Mouse (Mus musculus) ES-Bruce4 (cell line): ENCODE results near the gene Nutf2-ps1. TPM values are rescaled to one million over a fixed set of nuclear protein-coding genes. Genes with fewer than 3 reads are reported as not detected.
A peak's percentile ranks its signal among the peaks of the same experiment; 100 is the strongest.

Source experiments
- H3K27ac ChIP-seq: 2 replicates; pipeline ENCODE4 v1.5.1; 2012; ENCODE audit warnings: low read length, inconsistent platforms; ENCODE audit not compliant: insufficient read depth
- H3K27me3 ChIP-seq: 2 replicates; pipeline ENCODE4 v1.6.1; 2012; ENCODE audit warnings: mild to moderate bottlenecking, low read length, inconsistent platforms; ENCODE audit not compliant: control insufficient read depth, poor library complexity, insufficient read depth, severe bottlenecking
- H3K36me3 ChIP-seq: 2 replicates; pipeline ENCODE4 v1.6.1; 2012; ENCODE audit warnings: inconsistent platforms, mild to moderate bottlenecking, low read length, moderate library complexity; ENCODE audit not compliant: control insufficient read depth, poor library complexity, insufficient read depth, severe bottlenecking
- H3K4me1 ChIP-seq: one replicate; pipeline ENCODE4 v1.8.1; 2011; ENCODE audit warnings: low read length; ENCODE audit not compliant: control insufficient read depth, insufficient read depth
- H3K4me3 ChIP-seq: 2 replicates; pipeline ENCODE4 v1.5.1; 2011; ENCODE audit warnings: low read depth, mild to moderate bottlenecking, low read length
- H3K9ac ChIP-seq: 2 replicates; pipeline ENCODE4 v1.6.1; 2012; ENCODE audit warnings: low read depth, mild to moderate bottlenecking, inconsistent platforms; ENCODE audit not compliant: poor library complexity, severe bottlenecking
- H3K9me3 ChIP-seq: replicated peaks from 2 replicates; pipeline ENCODE4 v1.6.1; 2012; ENCODE audit warnings: mild to moderate bottlenecking, low read length, inconsistent platforms; ENCODE audit not compliant: control insufficient read depth, poor library complexity, insufficient read depth, severe bottlenecking
- CTCF ChIP-seq: IDR thresholded peaks from one replicate; pipeline ENCODE4 v1.8.1; 2011; ENCODE audit warnings: low read depth, low read length
- EP300 ChIP-seq: IDR thresholded peaks from 2 replicates; pipeline ENCODE4 v1.6.1; 2011; ENCODE audit warnings: low read depth, low read length; ENCODE audit not compliant: insufficient read depth
- POLR2A ChIP-seq: IDR thresholded peaks from one replicate; pipeline ENCODE4 v1.8.1; 2011; ENCODE audit warnings: low read length; ENCODE audit not compliant: insufficient read depth
- polyA plus RNA-seq: library from polyadenylated mRNA; stranded (reverse); fragments of >200 nt; gene quantifications from 2 replicates; pipeline ENCODE4 v1.2.4, GENCODE M21; 2011; ENCODE audit warnings: low read depth; ENCODE audit not compliant: missing spikeins, insufficient read depth, insufficient read length

The Nutf2-ps1 gene
- polyA plus RNA-seq, 1 experiment, result 422 TPM

DNA sequence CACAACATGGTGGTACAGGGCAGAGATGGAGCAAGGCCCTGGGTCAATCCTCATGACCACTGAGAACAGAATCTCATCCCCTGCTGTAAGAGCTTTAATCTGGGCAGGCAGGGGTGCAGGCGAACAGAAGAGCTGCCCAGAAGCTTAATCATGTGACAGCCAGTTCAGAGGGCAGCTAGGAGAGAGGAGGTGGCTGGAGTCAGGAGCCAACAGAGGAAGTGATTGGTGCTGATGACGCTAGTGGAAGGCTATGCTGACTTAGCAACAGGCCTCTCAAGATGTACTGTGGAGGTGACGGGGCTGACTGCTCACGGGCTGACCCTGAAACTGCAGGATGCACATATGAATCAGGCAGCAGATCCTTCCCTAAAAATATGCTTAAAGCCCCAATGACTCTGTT is 24.7 kb downstream of the Nutf2-ps1 start:
- Histone ChIP-seq H3K36me3 (no peaks in the 10 kb centered on the region), H3K27ac (no peak overlapping the region), H3K4me1 (no peaks in the 10 kb centered on the region), H3K27me3 (no peaks in the 10 kb centered on the region), H3K4me3 (no peak overlapping the region), H3K9me3 (no peaks in the 10 kb centered on the region), H3K9ac (no peak overlapping the region)
- TF ChIP-seq EP300 (no peak), CTCF (no peak), POLR2A (no peak)

DNA sequence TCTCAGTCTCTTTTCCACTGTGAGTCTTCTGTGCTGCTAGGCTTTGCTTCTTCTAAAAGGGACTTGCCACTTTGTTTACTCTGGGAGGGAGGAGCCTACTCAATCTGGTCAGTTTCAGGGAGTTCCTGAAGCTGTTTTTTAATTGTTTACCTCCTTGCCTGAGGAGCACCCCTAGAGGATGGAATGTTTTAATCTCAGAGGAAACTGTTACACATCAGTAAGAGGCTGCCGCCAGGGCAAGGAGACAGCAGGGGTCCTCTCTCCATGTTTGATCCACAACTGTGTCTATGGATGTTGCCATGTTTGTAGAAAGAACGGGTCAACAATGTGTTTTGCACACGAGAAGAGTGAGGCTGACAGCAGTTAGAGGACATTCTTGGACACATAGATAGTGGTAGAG is 28.4 kb downstream of the Nutf2-ps1 start:
- H3K36me3 ChIP-seq, result no peaks in the 10 kb centered on the region
- no peak for TF ChIP-seq POLR2A
- TF ChIP-seq CTCF, result no peak
- TF ChIP-seq EP300, result no peak
- no peak overlapping the region for H3K27ac ChIP-seq
- H3K4me3 ChIP-seq, result no peak overlapping the region
- peaks cover 3% of the 10 kb centered on the region for H3K4me1 ChIP-seq
- H3K9ac ChIP-seq, result no peak overlapping the region
- H3K9me3 ChIP-seq, result no peaks in the 10 kb centered on the region
- no peaks in the 10 kb centered on the region for H3K27me3 ChIP-seq

DNA sequence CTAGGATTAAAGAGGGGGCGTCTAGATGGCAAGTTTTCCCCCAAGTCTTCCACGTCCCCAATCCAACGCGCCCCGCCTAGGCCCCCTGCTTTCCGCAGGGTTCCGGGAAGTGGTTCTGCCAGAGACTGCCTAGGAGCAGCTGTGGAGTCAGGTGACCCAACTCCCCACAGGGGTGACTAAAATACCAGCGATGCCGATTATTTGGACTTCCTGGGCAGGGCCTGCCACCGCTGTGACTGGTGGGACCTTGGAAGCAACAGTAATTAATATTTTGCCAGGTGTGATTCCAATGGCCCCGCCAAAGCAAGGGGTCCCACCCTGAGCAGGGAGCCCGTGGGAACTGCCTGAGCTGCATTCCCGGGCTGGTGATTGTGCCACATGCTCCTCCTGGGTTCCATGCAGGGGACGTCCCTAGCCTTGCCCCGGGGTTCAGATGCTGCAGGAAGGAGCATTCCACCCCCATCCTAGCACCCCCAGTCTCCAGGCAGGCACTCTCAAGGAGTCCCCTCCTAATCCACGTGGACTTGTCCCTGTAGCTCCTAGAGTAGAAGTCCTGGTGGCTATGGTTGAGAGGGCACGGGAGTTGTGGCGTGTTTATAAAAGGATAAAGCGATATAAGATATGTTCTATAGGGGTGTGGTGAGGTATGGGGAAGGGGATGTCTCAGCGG is 31.5 kb downstream of the Nutf2-ps1 start:
- H3K27ac ChIP-seq, result peak overlapping the region; percentile 5
- H3K36me3 ChIP-seq, result no peaks in the 10 kb centered on the region
- no peaks in the 10 kb centered on the region for H3K9me3 ChIP-seq
- H3K4me3 ChIP-seq, result peak overlapping the region; percentile 45
- peaks cover 12% of the 10 kb centered on the region for H3K4me1 ChIP-seq
- peak overlapping the region; percentile 55 for H3K9ac ChIP-seq
- TF ChIP-seq EP300, result 0 out of 2 replicates have a peak, but pooled peaks have one; percentile 48
- TF ChIP-seq POLR2A, result no peak
- no peaks in the 10 kb centered on the region for H3K27me3 ChIP-seq

DNA sequence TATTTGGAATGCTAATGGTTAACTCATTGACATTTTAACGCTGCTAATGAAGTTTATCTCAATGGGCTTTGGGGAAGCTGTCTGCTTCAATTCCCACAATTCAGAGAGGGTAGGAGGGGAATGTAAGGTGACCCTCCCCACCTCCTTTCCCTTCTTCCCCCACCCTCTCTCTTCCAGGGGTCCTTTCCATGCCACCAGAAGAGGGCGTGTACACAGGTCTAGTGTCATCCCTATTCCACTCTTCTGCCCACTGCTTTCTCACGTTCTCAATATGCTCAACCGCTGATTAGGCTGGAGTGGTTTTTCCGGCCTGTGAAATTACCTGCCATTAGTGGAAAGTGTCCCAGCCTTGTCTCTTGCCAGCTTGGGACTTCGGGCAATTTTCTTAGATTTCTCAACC is 32.0 kb downstream of the Nutf2-ps1 start:
- H3K9me3 ChIP-seq, result no peaks in the 10 kb centered on the region
- peak overlapping the region; percentile 5; the same call in 1 of the 2 replicates for H3K27ac ChIP-seq
- H3K9ac ChIP-seq, result peak overlapping the region; percentile 55; the same call in 1 of the 2 replicates
- TF ChIP-seq EP300 (no peak), CTCF (peak; percentile 16)
- H3K4me3 ChIP-seq, result peak overlapping the region; percentile 20; the same call in 1 of the 2 replicates
- no peaks in the 10 kb centered on the region for H3K27me3 ChIP-seq
- peaks cover 13% of the 10 kb centered on the region for H3K4me1 ChIP-seq
- H3K36me3 ChIP-seq, result no peaks in the 10 kb centered on the region

DNA sequence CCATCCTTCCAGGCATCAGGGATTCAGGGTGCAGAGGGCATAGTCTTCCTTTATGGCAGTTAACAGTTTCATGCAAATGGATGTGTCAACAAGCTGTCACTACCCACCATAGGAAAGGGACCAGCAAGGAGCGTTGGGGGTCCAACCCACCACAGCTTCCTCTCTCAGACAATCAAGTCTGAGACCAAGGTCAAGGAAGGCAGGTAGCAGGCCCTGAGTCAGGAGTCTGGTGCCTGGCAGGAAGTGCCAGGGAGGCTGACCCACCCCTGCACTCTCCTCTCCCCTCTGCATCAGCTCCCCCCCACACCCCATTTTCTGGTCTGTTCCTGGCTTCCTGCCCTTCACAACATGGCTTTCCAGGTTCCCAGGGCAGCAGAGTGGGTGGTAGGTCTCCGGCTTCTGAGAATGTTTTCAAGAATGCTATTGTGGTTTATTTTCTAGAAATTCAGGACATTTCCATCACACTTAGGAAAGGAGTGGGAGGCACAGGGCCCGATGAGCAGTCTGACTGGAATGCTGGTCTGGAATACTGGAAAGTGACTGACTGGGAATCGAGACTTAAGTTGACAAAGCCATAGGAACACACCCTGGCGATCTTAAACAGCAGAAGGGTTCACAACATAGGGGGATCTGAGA is 33.8 kb downstream of the Nutf2-ps1 start:
- Histone ChIP-seq H3K9ac (no peak overlapping the region), H3K27me3 (no peaks in the 10 kb centered on the region), H3K9me3 (no peaks in the 10 kb centered on the region), H3K4me1 (peaks cover 13% of the 10 kb centered on the region), H3K4me3 (no peak overlapping the region), H3K36me3 (no peaks in the 10 kb centered on the region), H3K27ac (peak overlapping the region; percentile 55)
- TF ChIP-seq EP300, result no peak
- TF ChIP-seq CTCF, result no peak
- TF ChIP-seq POLR2A, result no peak

DNA sequence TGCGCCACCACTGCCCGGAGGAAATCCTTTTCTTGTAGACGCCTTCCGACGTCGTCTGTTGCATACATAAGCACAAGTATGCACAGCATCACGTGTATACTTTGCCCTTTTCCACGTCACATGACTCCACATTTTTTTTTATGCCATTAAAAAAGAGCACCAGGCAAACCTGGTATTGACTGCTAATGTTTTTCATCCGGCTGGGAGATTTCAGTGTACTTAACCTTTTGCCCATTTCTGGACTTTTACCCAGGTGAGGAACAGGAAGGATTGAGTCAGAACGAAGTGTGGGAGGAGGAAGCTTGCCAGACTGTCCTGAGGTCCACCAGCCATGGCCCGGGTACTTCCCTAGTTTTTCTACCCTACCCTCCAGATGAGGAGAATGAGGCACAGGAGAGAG is 34.5 kb downstream of the Nutf2-ps1 start:
- H3K9me3 ChIP-seq, result no peaks in the 10 kb centered on the region
- no peaks in the 10 kb centered on the region for H3K27me3 ChIP-seq
- H3K36me3 ChIP-seq, result no peaks in the 10 kb centered on the region
- no peak for TF ChIP-seq POLR2A
- TF ChIP-seq CTCF, result no peak
- TF ChIP-seq EP300, result no peak
- H3K4me3 ChIP-seq, result no peak overlapping the region
- peaks cover 13% of the 10 kb centered on the region for H3K4me1 ChIP-seq
- peak overlapping the region; percentile 55 for H3K27ac ChIP-seq
- no peak overlapping the region for H3K9ac ChIP-seq
